Mouse (Mus musculus) cortical plate, adult 2 months (tissue): Measurements from ENCODE around the gene Arpp21.

Source experiments
- CTCF ChIP-seq: fragments of 200-500 bp; IDR thresholded peaks from 2 replicates; pipeline ENCODE4 v1.5.1; 2011; ENCODE audit warnings: mild to moderate bottlenecking, control low read depth, low read length; ENCODE audit not compliant: insufficient read depth; ENCODE audit errors: extremely low read depth
- POLR2A ChIP-seq: fragments of 200-500 bp; IDR thresholded peaks from 2 replicates; pipeline ENCODE4 v1.6.1; 2011; ENCODE audit warnings: mild to moderate bottlenecking, low read length, control low read depth; ENCODE audit not compliant: insufficient read depth; ENCODE audit errors: extremely low read depth

DNA sequence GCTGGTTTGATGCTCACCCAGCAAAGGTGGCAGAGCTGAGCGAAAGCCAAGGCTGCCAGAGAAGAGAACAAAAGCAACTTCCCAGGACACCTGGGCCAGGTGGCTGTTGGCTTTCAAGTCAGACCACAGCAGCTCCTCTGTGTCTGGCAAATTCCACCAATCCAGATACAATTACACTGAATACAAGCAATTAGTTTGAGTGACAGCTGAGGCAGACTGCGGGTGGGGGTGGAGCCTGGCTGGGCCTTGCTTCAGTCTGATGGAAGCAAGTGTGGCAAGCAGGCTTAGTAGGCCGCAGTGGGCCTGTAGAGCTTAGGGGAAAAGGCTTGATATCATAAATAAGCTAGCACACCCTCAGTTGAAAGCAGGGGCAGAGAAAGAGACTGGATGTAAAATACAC lies 104.9 kb downstream of the Arpp21 start:
- no peak for TF ChIP-seq CTCF
- TF ChIP-seq POLR2A, result no peak
